Mouse (Mus musculus): ENCODE results near the gene Ide. TPM values are rescaled to one million over a fixed set of nuclear protein-coding genes. Genes with fewer than 3 reads are reported as not detected.
A peak's percentile ranks its signal among the peaks of the same experiment; 100 is the strongest.
"Not testable (repeated sequence)": the region's sequence is repeated elsewhere in the genome, so short reads cannot be mapped to it uniquely, and the experiment has no call there.

Ide gene
- total RNA-seq, 2 experiments from 2014 or later = 59.3 to 89.4 TPM

- no peak for DNase-seq (ENCODE audit: extremely low spot score in 1 of 2, low spot score in 2 of 2)
- intact Hi-C loops (cut with DNase I) = no loop called here
These were observed 100.3 kb downstream of the Ide start for GRCm38 (mm10) chr19:37237306-37237705.

- DNase-seq (ENCODE audit: extremely low spot score in 1 of 2, low spot score in 2 of 2) = peak in 1 of 2 experiments; percentile 52
- intact Hi-C loops (cut with DNase I) = loop anchor here (1.0 kb wide), 1 partner anchor 265 kb away; no protein-coding TSS in a partner anchor
These were observed 101.8 kb downstream of the Ide start for GRCm38 (mm10) chr19:37235818-37236217.

GRCm38 (mm10) chr19:37233561-37234539 is 103.8 kb downstream of the Ide start:
- intact Hi-C loops (cut with DNase I) = no loop called here
- DNase-seq (ENCODE audit: extremely low spot score in 1 of 2, low spot score in 2 of 2) = peak in 1 of 2 experiments; percentile 31

- intact Hi-C loops (cut with DNase I); DNase-seq (ENCODE audit: extremely low spot score in 1 of 2, low spot score in 2 of 2): not testable (repeated sequence)
These were observed 105.1 kb downstream of the Ide start for GRCm38 (mm10) chr19:37232598-37232997.

- DNase-seq (ENCODE audit: extremely low spot score in 1 of 2, low spot score in 2 of 2) = no peak
These were observed 112.3 kb downstream of the Ide start for GRCm38 (mm10) chr19:37225197-37225862.

More at GRCm38 (mm10) chr19:37225197-37225862, 112.3 kb downstream of the Ide start:
- intact Hi-C loops (cut with DNase I) = no loop called here

Other genes with a start within 250 kb of the Ide start
- 10 to 100 TPM; 86.3 to 93.4 TPM for gene March5, start 130.3 kb downstream of the Ide start, total RNA-seq (2021)
- gene Cpeb3, start 129.3 kb downstream of the Ide start, total RNA-seq (2021) = 10 to 100 TPM; 55.2 to 55.9 TPM
- gene Kif11, start 38.6 kb upstream of the Ide start, total RNA-seq (2021) = 1 to 10 TPM; 3.2 to 3.3 TPM
- 1 to 10 TPM; 2.8 to 3.4 TPM for gene Hhex, start 97.0 kb upstream of the Ide start, total RNA-seq (2021)
- gene Exoc6, start 212.6 kb upstream of the Ide start, total RNA-seq (2021) = 10 to 100 TPM; 52.9 to 53.6 TPM

Measured in left cerebral cortex, postnatal 10 days (tissue).